Mouse (Mus musculus) limb, embryonic 10.5 days (tissue): ENCODE data around the gene Cxcr5. TPM values are rescaled to one million over a fixed set of nuclear protein-coding genes. Genes with fewer than 3 reads are reported as not detected.
A peak's percentile ranks its signal among the peaks of the same experiment; 100 is the strongest.

Source experiments
- DNase-seq: peaks from one replicate; pipeline ENCODE4 v3.0.0-alpha.2; 2017; ENCODE audit warnings: low spot score
- H3K27ac ChIP-seq: fragments of 300-500 bp; sonication (generic); 2 replicates; pipeline ENCODE4 v1.5.1; 2016; ENCODE audit warnings: mild to moderate bottlenecking
- H3K27me3 ChIP-seq: fragments of 300-500 bp; sonication (generic); 2 replicates; pipeline ENCODE4 v1.6.1; 2016; ENCODE audit warnings: low read depth, mild to moderate bottlenecking; ENCODE audit not compliant: poor library complexity, severe bottlenecking
- H3K36me3 ChIP-seq: fragments of 300-500 bp; sonication (generic); 2 replicates; pipeline ENCODE4 v1.6.1; 2016; ENCODE audit warnings: mild to moderate bottlenecking, moderate library complexity
- H3K4me1 ChIP-seq: fragments of 300-500 bp; sonication (generic); 2 replicates; pipeline ENCODE4 v1.6.1; 2016
- H3K4me3 ChIP-seq: fragments of 300-500 bp; sonication (generic); 2 replicates; pipeline ENCODE4 v1.5.1; 2016; ENCODE audit warnings: mild to moderate bottlenecking, moderate library complexity
- H3K9me3 ChIP-seq: fragments of 300-500 bp; sonication (generic); replicated peaks from 2 replicates; pipeline ENCODE4 v1.6.1; 2016; ENCODE audit warnings: mild to moderate bottlenecking
- WGBS: fragments of 180-500 bp; shearing (Covaris S2); methylation state at CpG from one replicate; pipeline ENCODE4 v1.1.7; 2016; 5-methylcytosine and 5-hydroxymethylcytosine counted together
- polyA plus RNA-seq: library from polyadenylated mRNA; unstranded; fragments of >200 nt; fragmentation: Nextera tagmentation; extraction: Ambion mirVana; gene quantifications from 2 replicates; pipeline ENCODE4 v1.2.1, GENCODE M21; 2016

Gene Cxcr5
- polyA plus RNA-seq, 1 experiment from 2014 or later, result not detected

- Histone ChIP-seq H3K27ac (no peak overlapping the region), H3K9me3 (no peaks in the 10 kb centered on the region), H3K36me3 (no peaks in the 10 kb centered on the region), H3K4me3 (no peak overlapping the region), H3K27me3 (0 out of 2 replicates have a peak, but pooled peaks cover 3% of the 10 kb centered on the region), H3K4me1 (no peaks in the 10 kb centered on the region)
- WGBS, result 77% methylated on average over 5 of the region's 5 CpGs
- no peak for DNase-seq
Observed at GRCm38 (mm10) chr9:44523686-44524085, 38.0 kb downstream of the Cxcr5 start.

GRCm38 (mm10) chr9:44521927-44522326, 39.8 kb downstream of the Cxcr5 start:
- H3K4me3 ChIP-seq, result no peak overlapping the region
- H3K4me1 ChIP-seq, result no peaks in the 10 kb centered on the region
- H3K27ac ChIP-seq, result no peak overlapping the region
- no peaks in the 10 kb centered on the region for H3K9me3 ChIP-seq
- no peak for DNase-seq
- 82% methylated on average over 10 of the region's 10 CpGs for WGBS
- H3K27me3 ChIP-seq, result 0 out of 2 replicates have a peak, but pooled peaks cover 3% of the 10 kb centered on the region
- no peaks in the 10 kb centered on the region for H3K36me3 ChIP-seq

GRCm38 (mm10) chr9:44518068-44518467, 43.6 kb downstream of the Cxcr5 start:
- 93% methylated on average over 7 of the region's 7 CpGs for WGBS
- H3K4me1 ChIP-seq, result peaks cover 12% of the 10 kb centered on the region; the same call in 1 of the 2 replicates
- DNase-seq, result no peak
- H3K36me3 ChIP-seq, result no peaks in the 10 kb centered on the region
- H3K27ac ChIP-seq, result no peak overlapping the region
- H3K4me3 ChIP-seq, result no peak overlapping the region
- H3K27me3 ChIP-seq, result no peaks in the 10 kb centered on the region
- H3K9me3 ChIP-seq, result no peaks in the 10 kb centered on the region

GRCm38 (mm10) chr9:44517368-44517767, 44.3 kb downstream of the Cxcr5 start:
- Histone ChIP-seq H3K27ac (no peak overlapping the region), H3K4me1 (peaks cover 12% of the 10 kb centered on the region; the same call in 1 of the 2 replicates), H3K9me3 (no peaks in the 10 kb centered on the region), H3K4me3 (no peak overlapping the region), H3K36me3 (no peaks in the 10 kb centered on the region), H3K27me3 (no peaks in the 10 kb centered on the region)
- DNase-seq, result no peak
- 69% methylated on average over 4 of the region's 4 CpGs for WGBS

GRCm38 (mm10) chr9:44515891-44516290, 45.8 kb downstream of the Cxcr5 start:
- Histone ChIP-seq H3K27ac (no peak overlapping the region), H3K9me3 (no peaks in the 10 kb centered on the region), H3K4me1 (peaks cover 21% of the 10 kb centered on the region), H3K27me3 (no peaks in the 10 kb centered on the region), H3K36me3 (no peaks in the 10 kb centered on the region), H3K4me3 (no peak overlapping the region)
- WGBS, result 92% methylated on average over 5 of the region's 5 CpGs
- no peak for DNase-seq

- no peak overlapping the region for H3K27ac ChIP-seq
- no peak overlapping the region for H3K4me3 ChIP-seq
- no peak for DNase-seq
- no peaks in the 10 kb centered on the region for H3K9me3 ChIP-seq
- no peaks in the 10 kb centered on the region for H3K36me3 ChIP-seq
- 76% methylated on average over 12 of the region's 12 CpGs for WGBS
- H3K27me3 ChIP-seq, result no peaks in the 10 kb centered on the region
- peaks cover 27% of the 10 kb centered on the region for H3K4me1 ChIP-seq
Observed at GRCm38 (mm10) chr9:44515131-44515751, 46.4 kb downstream of the Cxcr5 start.

GRCm38 (mm10) chr9:44514147-44514546, 47.5 kb downstream of the Cxcr5 start:
- Histone ChIP-seq H3K4me3 (no peak overlapping the region), H3K27me3 (peaks cover 8% of the 10 kb centered on the region), H3K36me3 (peaks cover 6% of the 10 kb centered on the region), H3K4me1 (peaks cover 37% of the 10 kb centered on the region), H3K9me3 (no peaks in the 10 kb centered on the region), H3K27ac (no peak overlapping the region)
- WGBS, result 94% methylated on average over 5 of the region's 5 CpGs
- DNase-seq, result no peak

- no peak for DNase-seq
- H3K9me3 ChIP-seq, result no peaks in the 10 kb centered on the region
- 75% methylated on average over 20 of the region's 20 CpGs for WGBS
- peaks cover 12% of the 10 kb centered on the region for H3K36me3 ChIP-seq
- H3K4me1 ChIP-seq, result peaks cover 43% of the 10 kb centered on the region
- peaks cover 14% of the 10 kb centered on the region for H3K27me3 ChIP-seq
- no peak overlapping the region for H3K4me3 ChIP-seq
- H3K27ac ChIP-seq, result no peak overlapping the region
Observed at GRCm38 (mm10) chr9:44513610-44514009, 48.1 kb downstream of the Cxcr5 start.

- no peaks in the 10 kb centered on the region for H3K9me3 ChIP-seq
- WGBS, result 88% methylated on average over 11 of the region's 11 CpGs
- no peak overlapping the region for H3K27ac ChIP-seq
- peaks cover 43% of the 10 kb centered on the region for H3K4me1 ChIP-seq
- H3K27me3 ChIP-seq, result peaks cover 18% of the 10 kb centered on the region
- H3K4me3 ChIP-seq, result no peak overlapping the region
- H3K36me3 ChIP-seq, result peaks cover 16% of the 10 kb centered on the region
- DNase-seq, result no peak
Observed at GRCm38 (mm10) chr9:44513121-44513520, 48.6 kb downstream of the Cxcr5 start.

- peaks cover 19% of the 10 kb centered on the region for H3K27me3 ChIP-seq
- H3K36me3 ChIP-seq, result peaks cover 21% of the 10 kb centered on the region
- peaks cover 43% of the 10 kb centered on the region for H3K4me1 ChIP-seq
- H3K9me3 ChIP-seq, result no peaks in the 10 kb centered on the region
- whole genome bisulfite sequencing, result 94% methylated on average over 3 of the region's 3 CpGs
- H3K4me3 ChIP-seq, result no peak overlapping the region
- H3K27ac ChIP-seq, result no peak overlapping the region
- no peak for DNase-seq
Observed at GRCm38 (mm10) chr9:44512717-44513003, 49.0 kb downstream of the Cxcr5 start.

GRCm38 (mm10) chr9:44511935-44512716, 49.6 kb downstream of the Cxcr5 start:
- Histone ChIP-seq H3K27me3 (peaks cover 19% of the 10 kb centered on the region), H3K4me1 (peaks cover 43% of the 10 kb centered on the region), H3K27ac (no peak overlapping the region), H3K36me3 (peaks cover 26% of the 10 kb centered on the region), H3K9me3 (no peaks in the 10 kb centered on the region), H3K4me3 (no peak overlapping the region)
- DNase-seq, result no peak
- WGBS, result 82% methylated on average over 9 of the region's 9 CpGs

GRCm38 (mm10) chr9:44510872-44511601, 50.6 kb downstream of the Cxcr5 start:
- Histone ChIP-seq H3K4me1 (peaks cover 45% of the 10 kb centered on the region), H3K27me3 (peaks cover 19% of the 10 kb centered on the region), H3K27ac (no peak overlapping the region), H3K9me3 (no peaks in the 10 kb centered on the region), H3K36me3 (peaks cover 37% of the 10 kb centered on the region), H3K4me3 (no peak overlapping the region)
- 59% methylated on average over 5 of the region's 5 CpGs for WGBS
- DNase-seq, result no peak

- H3K27me3 ChIP-seq, result peaks cover 19% of the 10 kb centered on the region
- H3K4me1 ChIP-seq, result peaks cover 47% of the 10 kb centered on the region
- H3K9me3 ChIP-seq, result no peaks in the 10 kb centered on the region
- 0 out of 2 replicates have a peak overlapping the region, but pooled peaks have one; percentile 2 for H3K27ac ChIP-seq
- DNase-seq, result no peak
- H3K4me3 ChIP-seq, result no peak overlapping the region
- peaks cover 44% of the 10 kb centered on the region for H3K36me3 ChIP-seq
- WGBS, result 42% methylated on average over 9 of the region's 9 CpGs
Observed at GRCm38 (mm10) chr9:44510355-44510871, 51.3 kb downstream of the Cxcr5 start.
